In genomic region chr19:45821832-45822231, GRCm38 (mm10) we compare ENCODE assay signal across 17 mouse cellular contexts. TPM values are rescaled to one million over a fixed set of nuclear protein-coding genes. Genes with fewer than 3 reads are reported as not detected.
DNase-seq lines count a peak whose midpoint lies in the region; ATAC-seq and TF ChIP-seq lines count a peak whose summit lies in the region.
"Had no signal": no experiment of that assay in that cellular context is flagged by ENCODE, and none has a peak within 500 bp of the region (broad histone marks: within the 10 kb centered on the region; RNA-seq: fewer than 3 reads in every experiment).

No protein-coding gene starts in this region.

- peaks cover 4% of the 10 kb centered on the region; the same call in 1 of the 2 replicates for H3K36me3 ChIP-seq in hindbrain, postnatal 0 days (ENCODE audit: insufficient read depth, low read length)
- 0 out of 2 replicates have a peak, but pooled peaks cover 8% of the 10 kb centered on the region for H3K36me3 ChIP-seq in hindbrain, embryonic 10.5 days
- H3K36me3 ChIP-seq: intestine, embryonic 15.5 days; stomach, embryonic 15.5 days had no signal

- H3K9me3 ChIP-seq in hindbrain, postnatal 0 days (ENCODE audit: low read length) = no peaks in the 10 kb centered on the region
- no peaks in the 10 kb centered on the region for H3K9me3 ChIP-seq in hindbrain, embryonic 10.5 days
- H3K9me3 ChIP-seq: intestine, embryonic 15.5 days; stomach, embryonic 15.5 days had no signal

- TF ChIP-seq CTCF in hindbrain, postnatal 0 days (IDR thresholded peaks at IDR 0.05; ENCODE audit: low read depth) = no peak

- no peak overlapping the region for H3K4me2 ChIP-seq in hindbrain, postnatal 0 days (ENCODE audit: low read depth, low read length)
- H3K4me2 ChIP-seq: intestine, embryonic 15.5 days; stomach, embryonic 15.5 days had no signal

- no peak overlapping the region for H3K9ac ChIP-seq in hindbrain, postnatal 0 days (replicated peaks; ENCODE audit: low read length)
- H3K9ac ChIP-seq: intestine, embryonic 15.5 days; liver, postnatal 0 days; stomach, embryonic 15.5 days had no signal

- no peaks in the 10 kb centered on the region for H3K27me3 ChIP-seq in hindbrain, postnatal 0 days (ENCODE audit: insufficient read depth, low read length)
- H3K27me3 ChIP-seq in hindbrain, embryonic 10.5 days (ENCODE audit: insufficient read depth, poor library complexity, severe bottlenecking) = peaks cover 10% of the 10 kb centered on the region; the same call in 1 of the 2 replicates
- H3K27me3 ChIP-seq: CH12.LX; intestine, embryonic 15.5 days; stomach, embryonic 15.5 days had no signal

- H3K4me1 ChIP-seq in hindbrain, postnatal 0 days (ENCODE audit: insufficient read depth, low read length) = peaks cover 10% of the 10 kb centered on the region; the same call in 1 of the 2 replicates
- peaks cover 7% of the 10 kb centered on the region for H3K4me1 ChIP-seq in hindbrain, embryonic 10.5 days (replicated peaks)

- WGBS in hindbrain, postnatal 0 days = 28% methylated on average over 5 of the region's 5 CpGs
- WGBS in hindbrain, embryonic 10.5 days = 83% methylated on average over 5 of the region's 5 CpGs

- ATAC-seq in cerebellum, adult (ENCODE audit: insufficient number of reproducible peaks, low FRiP score, low TSS enrichment) = 0 out of 2 replicates have a peak, but pooled peaks have one; percentile 52
- ATAC-seq in hindbrain, postnatal 0 days = no peak; the same call in 1 of the 2 replicates
- ATAC-seq: intestine, embryonic 15.5 days; liver, postnatal 0 days had no signal

- DNase-seq in cerebellum, adult 11 months = no peak
- peak; percentile 75 for DNase-seq in hindbrain, postnatal 0 days (ENCODE audit: low spot score)
- DNase-seq in hindbrain, embryonic 10.5 days (ENCODE audit: low spot score) = no peak
- DNase-seq in cerebellum, adult 11-12 months = peak; percentile 30
- peak; percentile 32 to 40 for DNase-seq in cerebellum, postnatal 36 days
- no peak for DNase-seq in left cerebral cortex, adult 8-10 months (ENCODE audit: low spot score in 2 of 2)
- DNase-seq in frontal cortex, postnatal 25 days (ENCODE audit: low spot score in 2 of 2) = no peak
- DNase-seq: adrenal gland, postnatal 25 days; gastrocnemius, adult 2 months; heart, adult 2 months; liver, postnatal 0 days; lung, postnatal 4 days had no signal

- no peak overlapping the region for H3K27ac ChIP-seq in hindbrain, postnatal 0 days
- H3K27ac ChIP-seq in hindbrain, embryonic 10.5 days = no peak overlapping the region
- H3K27ac ChIP-seq: gastrocnemius, adult 2 months; heart, adult 2 months; intestine, embryonic 15.5 days; stomach, embryonic 15.5 days had no signal

- H3K4me3 ChIP-seq in hindbrain, postnatal 0 days (ENCODE audit: low read length) = no peak overlapping the region
- no peak overlapping the region for H3K4me3 ChIP-seq in hindbrain, embryonic 10.5 days
- H3K4me3 ChIP-seq: erythroblast, embryonic 14.5 days; gastrocnemius, adult 2 months; heart, adult 2 months; intestine, embryonic 15.5 days; stomach, embryonic 15.5 days had no signal

RNA-seq across cellular contexts. Expression of gene Kcnip2, which starts 6.0 kb away (rescaled TPM):
- total RNA-seq in hindbrain, postnatal 0 days (2014; rRNA removed) = 17.8 and 30.3 TPM in 2 replicates
- 16.5 and 17.8 TPM in 2 replicates for polyA plus RNA-seq in hindbrain, postnatal 0 days (2015; fragmentation: Nextera tagmentation; extraction: Ambion mirVana)
- 0.71 and 0.77 TPM in 2 replicates for polyA plus RNA-seq in hindbrain, embryonic 10.5 days (2016; fragmentation: Nextera tagmentation; extraction: Ambion mirVana)
- 100 to 1,000 TPM; 150 to 177 (median 154) TPM for total RNA-seq in left cerebral cortex, adult 8-10 months (2022)
- total RNA-seq: CH12.LX had no signal

RNA-seq across cellular contexts. Expression of gene Mgea5, which starts 38.2 kb away (rescaled TPM):
- 135 and 154 TPM in 2 replicates for total RNA-seq in hindbrain, postnatal 0 days (2014; rRNA removed)
- 74.2 and 78.0 TPM in 2 replicates for polyA plus RNA-seq in hindbrain, postnatal 0 days (2015; fragmentation: Nextera tagmentation; extraction: Ambion mirVana)
- polyA plus RNA-seq in hindbrain, embryonic 10.5 days (2016; fragmentation: Nextera tagmentation; extraction: Ambion mirVana) = 60.0 and 60.8 TPM in 2 replicates
- total RNA-seq in left cerebral cortex, adult 8-10 months (2022) = 100 to 1,000 TPM; 142 to 157 (median 154) TPM

Comparison
In these comparisons a context has a peak if more than half of its experiments do, and no peak if none do; other contexts are left out.
1. DNase-seq: peak in hindbrain, postnatal 0 days (single experiment), cerebellum, adult 11-12 months (single experiment) and cerebellum, postnatal 36 days (2 of 2); none in cerebellum, adult 11 months (single experiment), hindbrain, embryonic 10.5 days (single experiment), left cerebral cortex, adult 8-10 months (0 of 2) and frontal cortex, postnatal 25 days (0 of 2).